Mouse (Mus musculus) granulocyte monocyte progenitor cell, adult 5-6 weeks (primary cell): Measurements from ENCODE around the gene Parp4. TPM values are rescaled to one million over a fixed set of nuclear protein-coding genes. Genes with fewer than 3 reads are reported as not detected.

ENCODE experiments used
- total RNA-seq, 2 experiments: library from RNA; stranded (forward) in 1 of 2; stranded (reverse) in 1 of 2; fragments of 200-712, 200-1000 nt in 1 of 2; fragments of >200 nt in 1 of 2; fragmentation: Nextera tagmentation in 1 of 2; gene quantifications; 2 replicates each; pipeline ENCODE4 v1.2.3; 2014 to 2017

Parp4 gene
- total RNA-seq, 2 experiments from 2014 or later, result 4.2 to 31.1 TPM

Other genes starting within 250 kb of the Parp4 start
- not detected in 2 replicates for gene Atp12a, start 210.6 kb upstream of the Parp4 start, total RNA-seq (2014; fragmentation: Nextera tagmentation)
- gene Atp12a, start 210.6 kb upstream of the Parp4 start, total RNA-seq (2017), result not detected in 2 replicates
- gene Rnf17, start 173.0 kb upstream of the Parp4 start, total RNA-seq (2014; fragmentation: Nextera tagmentation), result 0.67 and 4.1 TPM in 2 replicates
- 2.4 and 4.1 TPM in 2 replicates for gene Rnf17, start 173.0 kb upstream of the Parp4 start, total RNA-seq (2017)
- gene Cenpj, start 194 bp upstream of the Parp4 start, total RNA-seq (2014; fragmentation: Nextera tagmentation), result 26.8 and 27.7 TPM in 2 replicates
- 23.5 and 24.9 TPM in 2 replicates for gene Cenpj, start 194 bp upstream of the Parp4 start, total RNA-seq (2017)
- 32.2 and 40.3 TPM in 2 replicates for gene Mphosph8, start 92.6 kb downstream of the Parp4 start, total RNA-seq (2014; fragmentation: Nextera tagmentation)
- 25.2 and 32.5 TPM in 2 replicates for gene Mphosph8, start 92.6 kb downstream of the Parp4 start, total RNA-seq (2017)
- 45.1 and 58.0 TPM in 2 replicates for gene Pspc1, start 202.7 kb downstream of the Parp4 start, total RNA-seq (2014; fragmentation: Nextera tagmentation)
- gene Pspc1, start 202.7 kb downstream of the Parp4 start, total RNA-seq (2017), result 109 and 184 TPM in 2 replicates
- gene Zmym5, start 236.1 kb downstream of the Parp4 start, total RNA-seq (2014; fragmentation: Nextera tagmentation), result 13.8 and 19.3 TPM in 2 replicates
- gene Zmym5, start 236.1 kb downstream of the Parp4 start, total RNA-seq (2017), result 14.6 and 17.2 TPM in 2 replicates